Mouse (Mus musculus) small intestine, adult 2 months (tissue): ENCODE results near the gene Zfp580.

Experiments used
- CTCF ChIP-seq: fragments of 200-500 bp; IDR thresholded peaks from 2 replicates; pipeline ENCODE4 v1.5.1; 2012; ENCODE audit warnings: low read depth, mild to moderate bottlenecking, control low read depth, inconsistent platforms, low read length, moderate library complexity, mixed read lengths; ENCODE audit not compliant: insufficient replicate concordance, insufficient read length; ENCODE audit errors: extremely low read depth
- POLR2A ChIP-seq: fragments of 200-500 bp; IDR thresholded peaks from 2 replicates; pipeline ENCODE4 v1.6.1; 2012; ENCODE audit warnings: low read depth, mild to moderate bottlenecking, control low read depth, inconsistent platforms, low read length, moderate library complexity

DNA sequence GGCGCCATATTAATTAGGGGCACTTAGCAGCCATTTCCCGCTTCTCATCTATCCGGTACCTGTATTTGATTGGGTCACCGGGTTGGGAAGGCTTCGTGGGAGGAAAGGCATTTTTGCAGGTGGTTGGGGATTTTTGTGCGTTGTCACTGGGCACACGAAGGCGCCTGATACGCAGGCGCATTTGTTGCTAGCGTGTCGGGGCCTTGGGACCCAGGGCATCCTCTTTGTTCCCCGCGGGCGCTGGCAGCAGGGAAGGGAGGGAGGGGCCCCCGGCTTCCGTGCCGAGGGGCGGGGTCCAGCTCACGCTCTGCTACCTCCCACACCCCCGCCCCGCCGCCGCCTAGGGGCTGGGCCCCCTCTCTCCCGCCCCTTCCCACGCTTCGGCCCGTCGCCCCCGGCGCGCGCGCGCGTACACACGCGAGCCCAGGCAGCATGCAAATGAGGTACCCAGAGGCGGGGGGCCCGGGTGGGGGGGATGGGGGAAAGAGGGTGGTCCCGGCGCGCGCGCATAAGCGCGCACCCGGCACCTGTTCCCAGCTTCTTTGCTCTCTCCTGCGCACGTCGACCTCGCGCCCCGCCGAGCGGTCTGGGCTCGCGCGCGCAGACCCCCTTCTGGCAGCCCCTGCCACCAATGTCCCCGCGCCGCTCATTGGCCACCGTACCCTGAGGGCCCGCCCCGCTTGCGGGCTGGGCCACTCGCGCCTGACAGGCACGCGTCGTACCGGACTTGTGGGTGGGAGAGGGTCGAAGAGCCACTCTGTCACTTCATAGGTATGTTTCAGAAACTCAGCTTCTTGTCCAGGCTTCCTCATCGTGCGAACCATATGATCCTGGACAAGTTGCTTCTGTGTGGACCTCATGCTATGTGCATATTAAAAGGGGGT lies 36.0 kb upstream of the Zfp580 start, which contains the start of gene Gm44973:
- peak; percentile 30; the same call in 1 of the 2 replicates for TF ChIP-seq POLR2A
- TF ChIP-seq CTCF: no peak
